ENCODE assay signal across 8 mouse cellular contexts in the genomic region with DNA sequence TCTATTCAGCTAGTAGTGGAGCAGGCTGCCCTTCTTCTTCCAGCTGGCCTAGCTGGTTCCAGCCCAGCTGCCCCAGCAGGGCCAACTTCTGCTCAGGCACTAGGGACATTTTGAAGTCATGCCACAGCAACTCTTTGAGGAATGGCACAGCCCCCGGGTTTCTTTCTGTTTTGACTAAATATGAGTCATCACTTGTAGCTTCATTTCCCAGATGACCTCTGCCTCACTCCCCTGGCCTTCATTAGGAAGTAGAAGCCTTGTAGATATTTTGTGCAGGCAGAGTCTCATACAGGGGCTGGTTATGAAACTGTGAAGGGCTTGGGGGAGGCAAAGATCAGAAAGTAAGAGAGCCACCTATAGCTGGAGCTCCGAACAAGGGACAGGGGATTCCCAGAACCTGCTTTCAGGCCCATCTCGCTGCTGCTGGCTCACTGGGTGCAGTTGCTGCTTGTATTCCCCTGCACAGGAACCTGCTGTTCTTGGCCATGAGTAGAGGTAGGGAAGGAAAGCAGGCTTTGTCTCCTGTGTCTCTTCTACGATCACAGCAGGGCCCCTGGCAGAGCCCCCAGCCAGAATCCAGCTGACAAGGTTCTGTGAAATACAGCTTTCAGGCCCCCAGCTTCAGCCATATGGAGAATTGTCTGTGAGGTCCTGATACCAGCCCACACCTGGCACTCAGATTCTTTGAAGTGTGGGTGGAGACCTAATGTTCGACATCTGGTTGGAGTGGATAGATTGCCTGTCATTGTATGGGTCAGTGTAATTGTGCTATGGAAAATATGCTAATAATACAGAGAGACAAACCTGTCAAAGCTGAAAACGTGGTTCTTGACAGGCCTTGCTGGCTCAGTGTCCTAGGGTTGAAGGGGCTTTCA. TPM values are rescaled to one million over a fixed set of nuclear protein-coding genes. Genes with fewer than 3 reads are reported as not detected.
DNase-seq lines count a peak whose midpoint lies in the region; ATAC-seq and TF ChIP-seq lines count a peak whose summit lies in the region.

No protein-coding gene starts in this region.

- H3K36me3 ChIP-seq in hindbrain, postnatal 0 days (ENCODE audit: insufficient read depth, low read length) = no peaks in the 10 kb centered on the region
- no peaks in the 10 kb centered on the region for H3K36me3 ChIP-seq in liver, embryonic 14.5 days (replicated peaks; ENCODE audit: control insufficient read depth, insufficient read depth, low read depth)
- no peaks in the 10 kb centered on the region for H3K36me3 ChIP-seq in stomach, embryonic 15.5 days

- TF ChIP-seq EP300 in liver, embryonic 14.5 days (IDR thresholded peaks at IDR 0.05; ENCODE audit: low read depth) = peak; percentile 76

- H3K9me3 ChIP-seq in hindbrain, postnatal 0 days (ENCODE audit: low read length) = no peaks in the 10 kb centered on the region
- no peaks in the 10 kb centered on the region for H3K9me3 ChIP-seq in liver, embryonic 14.5 days (ENCODE audit: control insufficient read depth, low read length)
- H3K9me3 ChIP-seq in stomach, embryonic 15.5 days = no peaks in the 10 kb centered on the region

- 43% methylated on average over 6 of the region's 6 CpGs for whole genome bisulfite sequencing in hindbrain, postnatal 0 days
- 34% methylated on average over 6 of the region's 6 CpGs for WGBS in liver, embryonic 14.5 days (ENCODE audit: insufficient replicate concordance)
- 54% methylated on average over 6 of the region's 6 CpGs for WGBS in stomach, embryonic 15.5 days

- H3K27me3 ChIP-seq in hindbrain, postnatal 0 days (ENCODE audit: insufficient read depth, low read length) = no peaks in the 10 kb centered on the region
- H3K27me3 ChIP-seq in liver, embryonic 14.5 days (ENCODE audit: control insufficient read depth, insufficient read depth, low read length) = no peaks in the 10 kb centered on the region
- H3K27me3 ChIP-seq in stomach, embryonic 15.5 days (replicated peaks) = no peaks in the 10 kb centered on the region

- no peak overlapping the region for H3K9ac ChIP-seq in hindbrain, postnatal 0 days (replicated peaks; ENCODE audit: low read length)
- H3K9ac ChIP-seq in liver, embryonic 14.5 days (replicated peaks) = peak overlapping the region; percentile 31
- H3K9ac ChIP-seq in stomach, embryonic 15.5 days = no peak overlapping the region

- intact Hi-C loops in left cerebral cortex, postnatal 4 days (cut with DNase I) = no loop called here
- intact Hi-C loops in left cerebral cortex, postnatal 14 days (cut with DNase I) = no loop called here
- intact Hi-C loops in gastrocnemius, adult 2 months (cut with DNase I) = no loop called here

- no peak for TF ChIP-seq CTCF in gastrocnemius, adult 2 months (IDR thresholded peaks at IDR 0.05)
- no peak for TF ChIP-seq CTCF in hindbrain, postnatal 0 days (IDR thresholded peaks at IDR 0.05; ENCODE audit: low read depth)
- no peak for TF ChIP-seq CTCF in liver, embryonic 14.5 days (IDR thresholded peaks at IDR 0.05; ENCODE audit: low read depth)

- no peak overlapping the region for H3K4me2 ChIP-seq in hindbrain, postnatal 0 days (ENCODE audit: low read depth, low read length)
- H3K4me2 ChIP-seq in liver, embryonic 14.5 days (ENCODE audit: low read depth) = peak overlapping the region; percentile 33
- no peak overlapping the region for H3K4me2 ChIP-seq in stomach, embryonic 15.5 days

- peak overlapping the region; percentile 73 for H3K27ac ChIP-seq in gastrocnemius, adult 2 months
- H3K27ac ChIP-seq in hindbrain, postnatal 0 days = peak overlapping the region; percentile 48
- peak overlapping the region; percentile 44 for H3K27ac ChIP-seq in liver, embryonic 14.5 days
- H3K27ac ChIP-seq in stomach, embryonic 15.5 days = 0 out of 2 replicates have a peak overlapping the region, but pooled peaks have one; percentile 9

- ATAC-seq in hindbrain, postnatal 0 days = peak; percentile 67
- peak; percentile 82 for ATAC-seq in liver, embryonic 14.5 days (ENCODE audit: insufficient read depth)
- ATAC-seq in stomach, embryonic 15.5 days (ENCODE audit: insufficient read depth, low FRiP score, low read depth) = no peak

- DNase-seq in left cerebral cortex, postnatal 4 days = peak; percentile 63
- DNase-seq in left cerebral cortex, postnatal 14 days (ENCODE audit: low spot score in 2 of 2) = no peak
- DNase-seq in adrenal gland, postnatal 25 days = peak; percentile 45
- peak; percentile 64 for DNase-seq in gastrocnemius, adult 2 months
- DNase-seq in hindbrain, postnatal 0 days (ENCODE audit: low spot score) = peak; percentile 33
- peak; percentile 50 to 62 (median 57) for DNase-seq in liver, embryonic 14.5 days (ENCODE audit: low read depth in 3 of 3, low spot score in 3 of 3)
- DNase-seq in retina, postnatal 1 day = no peak

- H3K4me1 ChIP-seq in hindbrain, postnatal 0 days (ENCODE audit: insufficient read depth, low read length) = peaks cover 14% of the 10 kb centered on the region
- H3K4me1 ChIP-seq in liver, embryonic 14.5 days (replicated peaks; ENCODE audit: control insufficient read depth in 2 of 2, insufficient read depth in 2 of 2, low read length in 1 of 2) = peaks cover 27 to 37% of the 10 kb centered on the region in 2 experiments
- peaks cover 35% of the 10 kb centered on the region for H3K4me1 ChIP-seq in stomach, embryonic 15.5 days

- peak overlapping the region; percentile 25 for H3K4me3 ChIP-seq in gastrocnemius, adult 2 months
- no peak overlapping the region for H3K4me3 ChIP-seq in hindbrain, postnatal 0 days (ENCODE audit: low read length)
- no peak overlapping the region for H3K4me3 ChIP-seq in liver, embryonic 14.5 days (ENCODE audit: insufficient read depth in 1 of 2, low read depth in 2 of 2, low read length in 2 of 2)
- H3K4me3 ChIP-seq in stomach, embryonic 15.5 days (replicated peaks) = no peak overlapping the region

RNA-seq across cellular contexts. Expression of a gene that starts 30.4 kb away (rescaled TPM):
- total RNA-seq in left cerebral cortex, postnatal 4 days (2021) = 10 to 100 TPM; 56.2 to 58.7 TPM
- total RNA-seq in left cerebral cortex, postnatal 14 days (2021) = 10 to 100 TPM; 33.4 to 33.7 TPM
- total RNA-seq in adrenal gland, postnatal 25 days (2021) = 33.1 and 34.5 TPM in 2 replicates
- 10 to 100 TPM; 18.0 to 18.6 TPM for total RNA-seq in gastrocnemius, adult 2 months (2021)
- total RNA-seq in hindbrain, postnatal 0 days (2014; rRNA removed) = 65.1 and 65.6 TPM in 2 replicates
- polyA plus RNA-seq in hindbrain, postnatal 0 days (2015; fragmentation: Nextera tagmentation; extraction: Ambion mirVana) = 28.9 and 32.2 TPM in 2 replicates
- 8.4 and 9.2 TPM in 2 replicates for polyA plus RNA-seq in liver, embryonic 14.5 days (2012; rRNA removed)
- polyA plus RNA-seq in liver, embryonic 14.5 days (2014; fragmentation: Nextera tagmentation; extraction: Ambion mirVana) = 9.0 and 10.5 TPM in 2 replicates
- 41.3 and 42.2 TPM in 2 replicates for polyA plus RNA-seq in stomach, embryonic 15.5 days (2015; fragmentation: Nextera tagmentation; extraction: Ambion mirVana)

Comparison
In these comparisons a context has a peak if more than half of its experiments do, and no peak if none do; other contexts are left out.
1. DNase-seq: peak in left cerebral cortex, postnatal 4 days (single experiment), adrenal gland, postnatal 25 days (single experiment), gastrocnemius, adult 2 months (single experiment), hindbrain, postnatal 0 days (single experiment) and liver, embryonic 14.5 days (3 of 3); none in left cerebral cortex, postnatal 14 days (0 of 2) and retina, postnatal 1 day (single experiment).
2. H3K27ac ChIP-seq: peak in every context shown above with its lines; median percentile 73 in gastrocnemius, adult 2 months; 48 in hindbrain, postnatal 0 days; 44 in liver, embryonic 14.5 days; 9 in stomach, embryonic 15.5 days.